Mouse (Mus musculus): ENCODE data around the gene AI182371.

AI182371 gene

GRCm38 (mm10) chr2:35069124-35069523, 32.2 kb downstream of the AI182371 start:
- DNase-seq (ENCODE audit: low spot score in 2 of 2) = no peak

GRCm38 (mm10) chr2:35067117-35067516, 34.2 kb downstream of the AI182371 start:
- no peak for DNase-seq (ENCODE audit: low spot score in 2 of 2)

GRCm38 (mm10) chr2:35066525-35067082, 34.7 kb downstream of the AI182371 start:
- no peak for DNase-seq (ENCODE audit: low spot score in 2 of 2)

- no peak for DNase-seq (ENCODE audit: low spot score in 2 of 2)
These were observed 37.9 kb downstream of the AI182371 start for GRCm38 (mm10) chr2:35063333-35064030.

DNA sequence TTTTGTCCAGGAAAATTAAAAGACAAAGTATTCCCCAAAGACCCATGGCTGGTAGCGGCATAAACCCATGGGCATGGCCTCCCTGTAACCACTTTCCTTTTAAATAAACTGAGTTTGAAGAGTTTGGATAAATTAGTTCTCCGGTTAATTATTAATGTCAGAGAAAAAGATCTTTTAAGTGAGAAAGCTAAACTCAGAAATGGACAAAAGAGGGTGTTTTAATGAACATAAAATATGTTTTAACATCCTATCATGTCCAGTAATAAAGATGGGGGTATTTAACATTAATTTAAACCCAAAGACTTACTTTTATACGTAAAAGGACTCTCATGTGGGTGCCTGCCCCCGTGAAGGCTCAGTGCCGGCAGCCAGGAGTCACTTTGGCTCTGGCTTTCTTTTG, 40.0 kb downstream of the AI182371 start, which contains the start of gene Hc:
Gene Hc (minus strand): TSS at position 101 of the 400 bp plus-strand sequence.
- no peak for DNase-seq (ENCODE audit: low spot score in 2 of 2)

- DNase-seq (ENCODE audit: low spot score in 2 of 2) = no peak
These were observed 40.4 kb downstream of the AI182371 start for GRCm38 (mm10) chr2:35060897-35061296.

DNA sequence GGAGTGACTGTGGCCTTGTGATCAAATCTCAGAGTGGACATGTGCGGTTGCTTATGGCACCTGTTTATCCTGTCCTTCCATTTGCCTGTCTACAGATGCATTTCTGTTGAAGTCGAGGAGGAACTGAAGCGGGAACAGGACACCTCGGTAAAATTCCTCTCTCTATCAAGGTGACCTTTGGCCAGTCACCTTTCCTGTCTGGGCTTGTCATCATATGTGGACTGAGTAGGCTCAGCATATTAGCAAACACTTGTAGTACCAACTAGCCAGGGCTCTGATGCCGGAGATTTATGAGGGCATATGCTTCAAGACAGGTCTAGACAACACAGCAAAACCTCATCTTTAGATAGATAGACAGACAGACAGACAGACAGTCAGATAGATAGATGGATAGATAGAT, 41.1 kb downstream of the AI182371 start:
- no peak for DNase-seq (ENCODE audit: low spot score in 2 of 2)

DNA sequence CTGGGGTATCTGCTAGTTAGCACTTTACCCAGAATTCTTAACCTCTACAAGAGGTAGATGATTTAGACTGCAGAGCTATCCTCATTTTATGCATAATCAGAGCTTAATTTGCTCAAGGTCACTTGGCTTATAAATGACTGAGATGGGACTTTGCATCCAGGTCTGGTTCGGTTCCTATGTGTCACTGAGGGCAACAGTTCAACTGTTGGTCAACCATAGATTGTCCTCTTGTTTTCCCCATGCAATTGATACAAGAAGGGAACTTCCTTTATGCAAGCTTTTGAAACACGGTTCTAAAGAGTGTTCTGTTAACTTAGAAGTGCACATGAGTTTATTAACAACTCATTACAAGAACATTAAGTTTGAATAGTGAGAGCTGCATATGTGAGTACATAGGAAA, 43.0 kb downstream of the AI182371 start:
- no peak for DNase-seq (ENCODE audit: low spot score in 2 of 2)

- DNase-seq (ENCODE audit: low spot score in 2 of 2) = no peak
These were observed 44.1 kb downstream of the AI182371 start for GRCm38 (mm10) chr2:35057243-35057642.

DNA sequence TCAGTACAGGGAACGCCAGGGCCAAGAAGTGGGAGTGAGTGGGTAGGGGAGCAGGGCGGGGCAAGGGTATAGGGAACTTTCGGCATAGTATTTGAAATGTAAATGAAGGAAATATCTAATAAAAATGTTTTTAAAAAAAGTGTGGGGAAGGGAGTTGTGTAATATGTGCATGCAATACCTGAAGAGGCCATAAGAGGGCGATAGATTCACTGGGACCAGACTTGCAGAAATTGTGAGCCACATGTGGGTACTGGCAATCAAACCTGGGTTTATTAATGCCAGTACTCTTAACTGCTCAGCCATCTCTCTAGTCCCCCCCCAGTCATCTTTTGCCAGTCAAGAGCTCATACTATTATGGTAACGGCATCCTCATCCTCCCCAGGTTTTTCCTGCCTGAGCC, 52.5 kb downstream of the AI182371 start:
- no peak for DNase-seq (ENCODE audit: low spot score in 2 of 2)

DNA sequence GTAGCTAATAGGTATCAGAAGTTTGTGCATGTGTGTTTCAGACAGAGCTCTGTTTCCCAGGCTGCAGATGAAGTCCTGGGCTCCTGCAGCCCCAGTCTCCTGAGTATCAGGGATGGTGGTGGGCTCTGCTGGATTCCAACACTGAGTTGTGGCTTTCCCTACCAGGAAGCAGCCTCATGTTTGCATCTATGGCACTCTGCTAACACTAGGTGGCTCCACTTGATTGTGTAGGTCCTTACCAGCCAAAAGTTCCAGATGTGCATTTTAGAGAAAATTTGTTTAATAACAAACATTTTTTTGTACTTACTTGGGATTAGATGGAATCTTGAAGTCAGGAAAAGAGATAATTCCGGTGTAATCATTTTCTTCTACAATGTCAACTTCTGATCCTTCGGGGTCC, 56.4 kb downstream of the AI182371 start:
- DNase-seq (ENCODE audit: low spot score in 2 of 2) = peak in 1 of 2 experiments; percentile 4

DNA sequence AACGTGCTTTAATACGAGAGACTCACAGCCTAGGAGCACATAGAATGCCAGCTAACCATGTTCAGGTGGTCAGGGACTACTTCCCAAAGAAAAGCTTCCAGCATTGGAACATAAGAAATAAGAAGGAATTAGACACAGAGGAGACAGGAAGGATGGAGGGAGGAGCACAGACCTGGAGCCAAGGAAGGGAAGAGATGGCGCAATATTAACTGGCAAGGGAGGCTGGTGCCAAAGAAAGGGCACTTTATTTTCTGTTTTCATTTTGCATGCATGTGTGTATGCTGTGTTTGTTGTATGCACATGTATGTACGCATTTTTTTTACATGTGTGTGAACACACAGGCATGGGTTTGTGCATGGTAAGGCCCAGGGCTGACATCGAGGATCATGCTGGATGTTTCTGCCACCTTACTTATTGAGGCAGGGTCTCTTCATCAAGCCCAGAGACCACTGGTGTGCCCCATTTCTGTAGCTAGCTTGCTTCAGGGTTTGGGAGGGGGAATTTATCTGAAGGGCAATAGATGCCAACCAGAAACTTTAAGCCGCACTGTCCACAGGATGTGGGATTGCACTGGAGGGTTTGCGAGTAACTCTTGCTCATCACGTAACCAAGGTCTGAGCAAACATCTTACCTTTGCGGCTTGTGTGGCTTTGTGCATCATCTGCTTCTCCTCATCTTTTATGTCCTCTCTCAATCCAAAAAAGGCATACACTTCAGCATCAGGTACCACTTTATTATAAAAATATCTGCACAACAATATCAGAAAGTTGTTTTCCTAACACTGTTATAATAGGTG, 62.6 kb downstream of the AI182371 start:
- DNase-seq (ENCODE audit: low spot score in 2 of 2) = no peak
